Mouse (Mus musculus) limb, embryonic 12.5 days (tissue): ENCODE results near the gene Olfr311. TPM values are rescaled to one million over a fixed set of nuclear protein-coding genes. Genes with fewer than 3 reads are reported as not detected.
"Not testable (repeated sequence)": the region's sequence is repeated elsewhere in the genome, so short reads cannot be mapped to it uniquely, and the experiment has no call there.

Experiments used
- ATAC-seq: fragments of 200-750 bp; cut with Nextera tagmentation; 2 replicates; pipeline ENCODE4 v1.8.0; 2017; ENCODE audit warnings: low read depth, moderate TSS enrichment; ENCODE audit not compliant: insufficient number of reproducible peaks, insufficient read depth, low FRiP score, low TSS enrichment
- H3K27ac ChIP-seq: fragments of 300-500 bp; sonication (generic); 2 replicates; pipeline ENCODE4 v1.5.1; 2016; ENCODE audit warnings: mild to moderate bottlenecking, moderate library complexity
- H3K27me3 ChIP-seq: fragments of 300-500 bp; sonication (generic); 2 replicates; pipeline ENCODE4 v1.6.1; 2016; ENCODE audit warnings: mild to moderate bottlenecking, moderate library complexity
- H3K36me3 ChIP-seq: fragments of 300-500 bp; sonication (generic); 2 replicates; pipeline ENCODE4 v1.6.1; 2016; ENCODE audit warnings: mild to moderate bottlenecking, moderate library complexity
- H3K4me1 ChIP-seq: fragments of 300-500 bp; sonication (generic); replicated peaks from 2 replicates; pipeline ENCODE4 v1.6.1; 2016
- H3K4me2 ChIP-seq: fragments of 300-500 bp; sonication (generic); 2 replicates; pipeline ENCODE4 v1.6.1; 2016; ENCODE audit warnings: mild to moderate bottlenecking, moderate library complexity
- H3K4me3 ChIP-seq: fragments of 300-500 bp; sonication (generic); replicated peaks from 2 replicates; pipeline ENCODE4 v1.5.1; 2016; ENCODE audit warnings: mild to moderate bottlenecking
- H3K9ac ChIP-seq: fragments of 300-500 bp; sonication (generic); replicated peaks from 2 replicates; pipeline ENCODE4 v1.6.1; 2016; ENCODE audit warnings: mild to moderate bottlenecking, moderate library complexity
- H3K9me3 ChIP-seq: fragments of 300-500 bp; sonication (generic); 2 replicates; pipeline ENCODE4 v1.6.1; 2016; ENCODE audit warnings: mild to moderate bottlenecking, moderate library complexity
- WGBS: fragments of 180-500 bp; shearing (Covaris S2); methylation state at CpG from one replicate; pipeline ENCODE4 v1.1.7; 2016; 5-methylcytosine and 5-hydroxymethylcytosine counted together
- polyA plus RNA-seq: library from polyadenylated mRNA; unstranded; fragments of >200 nt; fragmentation: Nextera tagmentation; extraction: Ambion mirVana; gene quantifications from 2 replicates; pipeline ENCODE4 v1.2.1, GENCODE M21; 2016

Gene Olfr311
- polyA plus RNA-seq, 1 experiment from 2014 or later = not detected

DNA sequence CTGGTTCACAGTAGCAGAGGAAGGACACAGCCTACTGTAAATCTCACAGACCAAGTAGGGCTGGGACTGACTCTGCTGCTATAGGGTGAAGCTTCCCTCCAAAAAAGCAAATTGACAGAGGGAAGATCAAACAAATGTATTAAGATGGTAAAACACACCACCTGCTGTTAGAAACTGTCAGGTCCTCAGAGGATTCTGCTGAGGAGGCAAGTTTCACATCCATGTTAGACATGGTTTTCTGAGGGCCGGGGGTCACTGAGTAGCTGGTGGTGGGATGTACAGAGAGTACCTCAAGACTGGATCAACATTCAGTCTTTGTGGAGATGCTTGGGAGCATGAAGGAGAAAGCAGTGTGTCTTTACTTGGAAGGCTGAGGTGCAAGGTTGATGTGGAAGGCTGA lies 23.4 kb upstream of the Olfr311 start:
- 90% methylated on average over 1 of the region's 1 CpGs for WGBS
- Histone ChIP-seq H3K4me3 (no peak overlapping the region), H3K4me1 (no peaks in the 10 kb centered on the region), H3K27me3 (no peaks in the 10 kb centered on the region), H3K9ac (no peak overlapping the region), H3K27ac (no peak overlapping the region), H3K4me2 (no peak overlapping the region), H3K36me3 (no peaks in the 10 kb centered on the region), H3K9me3 (no peaks in the 10 kb centered on the region)
- ATAC-seq = no peak

DNA sequence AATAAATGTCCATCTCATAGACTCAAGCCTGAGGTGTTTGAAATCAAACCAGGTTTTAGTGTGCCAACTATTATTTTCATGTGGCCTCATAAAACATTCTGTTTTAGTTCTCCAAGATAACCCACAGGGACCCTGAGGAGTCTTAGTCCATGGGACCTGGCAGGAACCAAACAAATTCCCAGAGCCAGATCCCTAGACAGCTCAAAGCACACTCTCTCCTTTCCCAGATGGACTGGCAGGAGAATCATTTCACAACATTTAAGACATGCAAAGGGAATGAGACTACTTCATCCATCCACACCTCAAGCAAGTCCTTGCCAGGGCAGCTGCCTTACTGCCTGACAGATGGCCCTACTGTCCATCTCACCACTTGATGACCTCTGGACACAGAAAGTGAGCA lies 10.1 kb upstream of the Olfr311 start, which contains the start of gene Olfr312:
Olfr312 (plus strand) TSS at position 301 of the 400 bp plus-strand sequence.
- H3K4me1 ChIP-seq, H3K9me3 ChIP-seq, H3K27ac ChIP-seq, H3K9ac ChIP-seq, H3K4me3 ChIP-seq, H3K36me3 ChIP-seq, H3K4me2 ChIP-seq, ATAC-seq, H3K27me3 ChIP-seq: not testable (repeated sequence)

DNA sequence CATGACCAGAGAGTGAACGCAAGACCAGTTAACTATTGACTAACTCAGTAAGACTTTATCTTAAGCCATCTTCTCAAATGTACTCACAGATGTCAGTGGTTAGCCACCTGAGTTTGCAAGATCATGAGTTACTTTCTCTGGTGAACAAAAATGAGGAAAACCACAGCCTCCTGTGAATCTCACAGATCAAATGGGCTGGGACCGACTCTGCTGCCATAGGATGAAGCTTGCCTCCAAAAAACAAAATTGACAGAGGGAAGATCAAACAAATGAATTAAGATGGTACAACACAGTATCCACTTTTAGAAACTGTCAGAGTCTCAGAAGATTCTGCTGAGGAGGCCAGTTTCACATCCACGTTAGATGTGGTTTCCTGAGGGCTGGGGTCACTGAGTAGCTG lies 9.3 kb upstream of the Olfr311 start:
- no peak overlapping the region for H3K9ac ChIP-seq
- 82% methylated on average over 3 of the region's 3 CpGs for WGBS
- H3K4me2 ChIP-seq = no peak overlapping the region
- H3K36me3 ChIP-seq = no peaks in the 10 kb centered on the region
- ATAC-seq = no peak
- no peaks in the 10 kb centered on the region for H3K9me3 ChIP-seq
- no peaks in the 10 kb centered on the region for H3K27me3 ChIP-seq
- no peaks in the 10 kb centered on the region for H3K4me1 ChIP-seq
- no peak overlapping the region for H3K27ac ChIP-seq
- no peak overlapping the region for H3K4me3 ChIP-seq

DNA sequence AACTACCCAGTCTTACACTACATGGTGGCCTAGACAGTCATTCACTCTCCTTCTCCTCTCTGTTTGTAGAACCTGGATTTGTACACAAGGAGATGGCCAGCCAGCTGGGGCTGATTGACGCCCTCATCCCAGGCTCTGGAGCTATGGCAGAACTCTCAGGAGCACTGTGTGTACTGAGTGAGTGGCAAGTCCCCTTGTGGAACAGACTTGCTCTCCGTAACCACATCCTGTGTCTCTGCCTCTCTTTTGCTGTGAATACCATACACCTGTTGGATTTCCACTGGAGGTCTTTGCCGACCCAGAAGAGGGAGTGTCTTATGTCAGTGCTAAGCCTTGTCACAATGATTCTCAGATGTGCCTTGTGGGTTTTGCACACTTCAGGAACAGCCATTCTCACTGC lies 6.5 kb upstream of the Olfr311 start:
- H3K4me2 ChIP-seq, H3K36me3 ChIP-seq, H3K9me3 ChIP-seq, H3K9ac ChIP-seq, H3K27me3 ChIP-seq, H3K4me1 ChIP-seq, H3K27ac ChIP-seq, ATAC-seq, H3K4me3 ChIP-seq: not testable (repeated sequence)
- 83% methylated on average over 3 of the region's 3 CpGs for WGBS

DNA sequence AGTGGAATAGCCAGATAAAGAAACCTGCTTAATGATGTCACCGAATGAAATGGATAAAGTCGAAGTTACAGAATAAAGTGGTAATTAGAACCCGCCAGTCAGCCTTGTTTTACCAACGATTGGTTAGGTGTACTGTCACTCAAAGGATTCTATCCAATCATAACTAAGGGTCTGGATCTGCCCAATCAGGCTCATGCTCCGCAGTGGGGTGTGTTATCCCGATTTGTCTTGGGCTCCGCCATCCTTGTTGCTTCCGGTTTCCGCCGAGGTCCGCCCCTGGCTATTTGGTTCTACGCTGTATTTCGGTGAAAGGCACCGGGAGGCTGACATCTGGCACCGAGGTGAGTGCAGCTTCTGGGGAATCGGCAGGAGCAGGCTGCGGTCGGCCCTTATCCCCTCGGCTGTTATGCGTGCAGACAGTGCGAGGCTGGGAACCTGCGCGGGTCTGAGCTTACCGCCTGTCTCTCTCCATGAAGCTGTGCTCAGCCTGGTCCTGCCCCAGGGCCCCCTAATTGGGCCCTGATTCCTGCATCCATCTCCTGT lies 7.9 kb downstream of the Olfr311 start, which contains the start of gene Gm12258:
Gm12258 (plus strand) TSS at position 240 of the 543 bp plus-strand sequence.
- Histone ChIP-seq H3K4me1 (peaks cover 6% of the 10 kb centered on the region), H3K27ac (0 out of 2 replicates have a peak within 1 kb of the TSS, but pooled peaks have one; percentile 42), H3K9me3 (no peaks in the 10 kb centered on the region), H3K4me2 (peak within 1 kb of the TSS; percentile 84), H3K36me3 (peaks cover 33% of the 10 kb centered on the region), H3K27me3 (no peaks in the 10 kb centered on the region), H3K4me3 (peak within 1 kb of the TSS; percentile 78), H3K9ac (peak within 1 kb of the TSS; percentile 84)
- ATAC-seq = peak; percentile 100
- WGBS = under 1% methylated on average over 24 of the region's 24 CpGs

DNA sequence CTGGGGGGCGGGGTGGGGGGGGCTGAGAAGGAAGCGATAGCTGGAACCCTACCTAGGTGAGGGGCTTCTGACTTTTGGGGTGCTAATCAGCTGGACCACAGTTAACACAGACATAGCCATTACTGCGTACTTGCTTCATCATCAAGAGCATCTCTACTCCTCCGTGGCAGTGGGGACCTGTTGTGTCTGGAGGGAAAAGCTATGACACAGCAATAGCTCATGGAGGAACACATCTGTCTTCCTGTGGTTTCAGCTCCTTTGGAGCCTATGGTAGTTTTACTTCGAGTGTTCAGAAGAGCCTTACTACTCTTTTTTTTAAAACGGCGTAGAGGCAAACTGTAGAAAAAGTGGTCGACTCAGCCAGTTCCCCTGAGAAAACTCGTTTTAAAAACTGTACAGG lies 8.6 kb downstream of the Olfr311 start:
- peaks cover 6% of the 10 kb centered on the region for H3K4me1 ChIP-seq
- H3K36me3 ChIP-seq = peaks cover 39% of the 10 kb centered on the region
- peak overlapping the region; percentile 84 for H3K4me2 ChIP-seq
- peak overlapping the region; percentile 84 for H3K9ac ChIP-seq
- 50% methylated on average over 9 of the region's 9 CpGs for WGBS
- no peak overlapping the region for H3K27ac ChIP-seq
- no peak for ATAC-seq
- no peaks in the 10 kb centered on the region for H3K9me3 ChIP-seq
- H3K4me3 ChIP-seq = peak overlapping the region; percentile 78
- H3K27me3 ChIP-seq = no peaks in the 10 kb centered on the region

DNA sequence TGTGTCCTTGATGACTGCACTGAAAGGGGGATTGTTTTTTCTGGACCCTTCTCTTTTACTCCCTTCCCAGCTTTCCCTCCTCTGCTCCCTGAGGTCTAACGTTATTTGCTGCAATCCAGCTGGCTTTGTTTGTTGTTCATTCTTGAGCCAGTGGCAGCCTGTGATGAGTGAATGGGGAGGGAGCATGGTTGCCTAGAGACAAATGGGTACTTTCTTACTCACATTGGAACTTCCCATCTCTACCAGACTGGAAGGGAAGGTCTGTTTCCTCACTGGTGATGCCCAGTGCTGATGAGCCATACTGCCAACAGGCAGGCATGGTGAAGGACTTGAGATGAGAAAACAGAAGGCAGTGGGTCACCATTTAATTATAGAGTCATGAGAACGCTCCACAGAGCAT lies 10.7 kb downstream of the Olfr311 start:
- peaks cover 55% of the 10 kb centered on the region for H3K36me3 ChIP-seq
- no peak overlapping the region for H3K9ac ChIP-seq
- H3K4me1 ChIP-seq = peaks cover 6% of the 10 kb centered on the region
- H3K4me2 ChIP-seq = no peak overlapping the region
- no peak overlapping the region for H3K27ac ChIP-seq
- no peaks in the 10 kb centered on the region for H3K9me3 ChIP-seq
- no peak overlapping the region for H3K4me3 ChIP-seq
- ATAC-seq = no peak
- H3K27me3 ChIP-seq = no peaks in the 10 kb centered on the region
- 69% methylated on average over 2 of the region's 2 CpGs for WGBS

DNA sequence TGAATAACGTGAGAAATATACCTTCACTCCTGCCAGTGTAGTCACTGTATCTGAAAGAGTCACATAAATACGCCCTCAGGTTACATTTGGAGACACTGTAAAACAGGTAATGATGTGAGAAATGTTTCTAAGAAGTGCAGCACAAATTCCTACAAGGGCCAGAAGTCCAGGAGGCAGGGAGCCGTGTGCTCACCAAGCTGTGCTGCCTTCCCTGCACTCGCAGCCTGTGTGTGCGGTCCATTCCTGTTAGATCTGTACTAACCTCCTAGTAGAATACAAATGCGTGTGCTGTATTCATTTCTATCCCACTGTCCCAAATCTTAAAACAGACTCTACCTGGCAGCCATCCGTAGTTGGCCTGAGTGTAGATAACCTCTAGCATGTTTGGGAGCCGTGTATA lies 21.7 kb downstream of the Olfr311 start:
- peaks cover 53% of the 10 kb centered on the region for H3K36me3 ChIP-seq
- no peak overlapping the region for H3K9ac ChIP-seq
- H3K27ac ChIP-seq = no peak overlapping the region
- H3K4me3 ChIP-seq = no peak overlapping the region
- H3K4me1 ChIP-seq = no peaks in the 10 kb centered on the region
- peaks cover 25% of the 10 kb centered on the region for H3K9me3 ChIP-seq
- H3K4me2 ChIP-seq = no peak overlapping the region
- WGBS = 94% methylated on average over 8 of the region's 8 CpGs
- H3K27me3 ChIP-seq = no peaks in the 10 kb centered on the region
- ATAC-seq = no peak

DNA sequence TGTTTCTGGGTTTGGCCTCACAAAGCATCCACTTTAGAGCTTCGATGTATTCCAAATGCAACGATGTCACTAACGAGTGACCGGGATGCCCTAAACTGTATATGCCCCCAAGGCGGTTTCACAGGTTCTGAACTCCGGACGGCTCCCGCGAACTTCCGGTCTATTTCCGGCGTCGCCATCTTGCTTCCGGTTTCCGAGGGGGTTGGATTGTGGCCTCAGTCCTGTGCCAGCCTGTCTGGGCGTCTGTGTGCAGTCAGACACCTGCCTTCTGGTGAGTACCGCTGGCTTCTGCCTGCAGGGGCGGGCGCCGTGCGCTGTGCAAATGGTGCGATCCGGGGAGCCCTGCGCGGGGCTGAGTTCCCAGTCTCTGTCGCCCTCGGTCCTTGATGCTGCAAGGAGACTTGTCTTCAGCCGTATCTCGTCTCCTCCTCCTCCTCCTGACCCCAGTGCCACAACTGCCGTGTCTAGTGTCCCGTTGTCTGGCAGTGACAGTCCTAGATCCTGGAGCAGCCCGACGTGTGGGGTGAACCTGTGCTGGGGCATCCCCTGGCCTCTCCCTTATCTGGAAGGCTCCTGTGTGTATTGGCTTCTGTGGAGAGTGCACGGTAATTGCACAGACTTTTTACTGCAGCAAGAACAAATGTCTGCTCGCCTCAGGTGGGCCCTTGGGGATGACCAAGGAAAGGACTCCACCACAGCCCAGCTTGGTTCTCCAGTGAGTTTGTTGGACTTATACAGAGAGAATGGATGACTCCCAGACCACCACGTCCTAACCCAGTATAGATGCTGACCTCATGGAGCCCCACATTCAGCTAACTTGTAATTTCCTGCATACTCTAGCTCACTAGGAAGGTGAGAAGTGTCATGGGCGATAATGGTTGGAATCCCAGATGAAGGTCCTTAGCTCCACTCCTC lies 28.2 kb downstream of the Olfr311 start, which contains the start of gene 2810021J22Rik:
2810021J22Rik (plus strand) TSS at position 178 of the 915 bp plus-strand sequence.
- H3K27ac ChIP-seq = peak within 1 kb of the TSS; percentile 82

DNA sequence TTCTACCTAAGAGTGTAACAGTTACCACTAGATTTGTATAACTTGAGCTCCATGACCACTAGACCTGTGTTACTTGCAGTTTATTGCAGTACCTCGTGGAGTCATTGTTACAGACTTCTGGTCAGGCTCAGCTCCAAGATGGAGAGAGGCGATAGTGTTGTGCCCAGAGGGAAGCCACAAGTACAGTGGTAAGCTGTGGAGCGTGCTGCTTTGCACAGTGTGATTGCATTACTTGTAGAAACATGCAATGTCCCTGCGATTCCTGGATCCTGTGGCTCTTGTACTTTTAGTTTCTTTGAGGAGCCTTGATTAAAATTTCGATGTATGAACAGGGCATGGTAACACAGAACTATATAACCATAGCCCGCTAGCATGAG lies 28.9 kb downstream of the Olfr311 start:
- 85% methylated on average over 6 of the region's 6 CpGs for WGBS

More for the DNA sequence above, 28.2 kb downstream of the Olfr311 start, which contains the start of gene 2810021J22Rik:
- H3K36me3 ChIP-seq = peaks cover 28% of the 10 kb centered on the region
- 4% methylated on average over 37 of the region's 37 CpGs for whole genome bisulfite sequencing
- no peaks in the 10 kb centered on the region for H3K9me3 ChIP-seq
- H3K9ac ChIP-seq = peak within 1 kb of the TSS; percentile 78
- no peaks in the 10 kb centered on the region for H3K27me3 ChIP-seq
- H3K4me2 ChIP-seq = peak within 1 kb of the TSS; percentile 80
- peak; percentile 89 for ATAC-seq
- peak within 1 kb of the TSS; percentile 74 for H3K4me3 ChIP-seq
- peaks cover 14% of the 10 kb centered on the region for H3K4me1 ChIP-seq

DNA sequence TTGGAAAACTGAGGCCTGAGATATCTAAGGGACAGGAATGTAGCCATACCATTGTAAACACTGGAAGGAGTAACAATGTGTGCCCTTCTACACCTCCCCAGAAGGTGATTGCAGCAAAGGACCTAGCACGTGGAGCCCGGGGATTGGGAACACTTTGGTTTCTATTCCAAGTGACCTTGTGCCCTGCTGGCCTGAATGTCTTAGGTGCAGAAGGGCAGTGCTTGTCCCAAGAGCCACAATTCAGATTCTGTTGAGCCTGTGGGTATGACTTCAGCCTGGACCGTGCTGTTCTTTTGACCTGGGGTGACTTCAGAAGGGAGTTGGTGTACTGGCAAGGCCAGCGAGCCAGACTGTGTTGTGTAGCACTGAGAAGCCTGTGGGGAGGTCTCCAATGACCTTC lies 31.9 kb downstream of the Olfr311 start:
- H3K4me2 ChIP-seq = no peak overlapping the region
- H3K9ac ChIP-seq = no peak overlapping the region
- 90% methylated on average over 4 of the region's 4 CpGs for WGBS
- H3K4me1 ChIP-seq = peaks cover 14% of the 10 kb centered on the region
- H3K9me3 ChIP-seq = no peaks in the 10 kb centered on the region
- H3K27ac ChIP-seq = no peak overlapping the region
- H3K36me3 ChIP-seq = peaks cover 30% of the 10 kb centered on the region
- no peaks in the 10 kb centered on the region for H3K27me3 ChIP-seq
- no peak for ATAC-seq
- no peak overlapping the region for H3K4me3 ChIP-seq

More for the DNA sequence above, 28.9 kb downstream of the Olfr311 start:
- Histone ChIP-seq H3K27ac (peak overlapping the region; percentile 82; the same call in 1 of the 2 replicates), H3K9me3 (no peaks in the 10 kb centered on the region), H3K4me2 (peak overlapping the region; percentile 80), H3K9ac (peak overlapping the region; percentile 78; the same call in 1 of the 2 replicates), H3K4me1 (peaks cover 14% of the 10 kb centered on the region), H3K4me3 (peak overlapping the region; percentile 74), H3K27me3 (no peaks in the 10 kb centered on the region), H3K36me3 (peaks cover 28% of the 10 kb centered on the region)
- ATAC-seq = no peak
